Mouse (Mus musculus): ENCODE results near the gene Hnrnpa1.

DNA sequence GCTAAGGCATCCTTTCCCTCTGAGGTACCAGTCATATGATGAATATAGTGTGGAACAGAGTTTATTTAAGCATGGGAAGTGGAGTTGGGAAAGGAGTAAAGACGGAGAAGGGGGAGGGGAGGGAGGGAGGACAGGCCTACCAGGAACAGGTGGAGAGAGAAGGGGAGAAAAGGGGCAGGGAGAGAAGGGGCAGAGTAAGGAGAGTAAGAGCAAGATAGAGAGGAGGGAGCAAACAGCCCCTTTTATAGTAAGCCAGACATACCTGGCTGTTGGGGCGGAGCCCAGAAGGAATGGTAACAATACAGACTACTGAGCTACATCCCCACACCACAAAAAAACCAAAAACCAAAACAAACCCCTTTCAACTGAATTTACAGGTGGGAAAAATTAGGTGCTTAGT lies 24.2 kb upstream of the Hnrnpa1 start:
- no peak for TF ChIP-seq CTCF (IDR thresholded peaks at IDR 0.05; ENCODE audit: extremely low read depth, insufficient read depth, low read length)
- TF ChIP-seq POLR2A (IDR thresholded peaks at IDR 0.05; ENCODE audit: extremely low read depth, insufficient read depth, low read length) = no peak
